In the genomic region with DNA sequence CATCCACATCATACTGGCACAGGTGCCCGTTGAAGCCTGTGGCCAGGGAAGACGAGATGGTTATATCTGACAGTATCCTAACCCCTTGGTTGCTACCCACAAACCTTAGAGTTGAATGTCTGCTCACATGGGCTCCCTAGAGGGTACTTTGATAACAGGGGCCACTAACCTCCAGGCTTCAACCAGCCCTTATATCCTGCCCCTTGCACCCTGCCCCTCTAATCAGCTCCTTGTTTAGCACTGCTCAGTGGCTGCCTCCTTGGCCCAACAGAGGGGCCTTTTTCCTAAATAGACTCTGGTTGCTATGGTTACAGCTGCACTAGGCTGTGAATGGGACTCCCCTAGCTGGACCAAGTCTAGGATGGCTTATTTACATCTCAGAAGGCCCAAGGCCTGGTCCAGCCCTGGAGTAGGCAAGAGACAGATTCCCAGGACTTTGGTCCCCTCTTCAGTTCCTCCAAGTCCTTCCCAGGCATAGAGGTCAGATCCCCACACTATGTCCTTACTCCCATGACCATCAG, we compare ENCODE assay signal across 13 mouse cellular contexts. TPM values are rescaled to one million over a fixed set of nuclear protein-coding genes. Genes with fewer than 3 reads are reported as not detected.
DNase-seq lines count a peak whose midpoint lies in the region; ATAC-seq lines count a peak whose summit lies in the region.
"Had no signal": no experiment of that assay in that cellular context is flagged by ENCODE, and none has a peak within 500 bp of the region (broad histone marks: within the 10 kb centered on the region; RNA-seq: fewer than 3 reads in every experiment).

No protein-coding gene starts in this region.

- peak overlapping the region; percentile 25; the same call in 1 of the 2 replicates for H3K27ac ChIP-seq in heart, embryonic 13.5 days (replicated peaks)
- H3K27ac ChIP-seq in forebrain, embryonic 11.5 days (ENCODE audit: low read depth, low read length) = peak overlapping the region; percentile 27; the same call in 1 of the 2 replicates
- H3K27ac ChIP-seq in hindbrain, embryonic 13.5 days = peak overlapping the region; percentile 86
- peak overlapping the region; percentile 35 for H3K27ac ChIP-seq in midbrain, embryonic 16.5 days (ENCODE audit: low read length)
- no peak overlapping the region for H3K27ac ChIP-seq in kidney, embryonic 16.5 days (ENCODE audit: low read length)
- H3K27ac ChIP-seq: embryonic facial prominence, embryonic 15.5 days; stomach, embryonic 15.5 days had no signal

- DNase-seq in heart, postnatal 25 days (ENCODE audit: low spot score) = no peak
- DNase-seq in forebrain, embryonic 11.5 days (ENCODE audit: low spot score) = no peak
- DNase-seq: cerebellum, postnatal 10 days had no signal

- no peak for ATAC-seq in heart, embryonic 13.5 days (ENCODE audit: extremely low read depth, insufficient number of reproducible peaks, low FRiP score, low TSS enrichment)
- peak; percentile 64 for ATAC-seq in forebrain, embryonic 11.5 days (replicated peaks; ENCODE audit: low FRiP score)
- ATAC-seq in hindbrain, embryonic 13.5 days (ENCODE audit: low FRiP score) = no peak
- peak; percentile 66; the same call in 1 of the 2 replicates for ATAC-seq in midbrain, embryonic 16.5 days
- ATAC-seq in kidney, embryonic 16.5 days (ENCODE audit: low FRiP score, low TSS enrichment) = no peak
- no peak for ATAC-seq in CD4-positive, CD25-positive, alpha-beta regulatory T cell, adult 4 months
- no peak for ATAC-seq in granulocyte monocyte progenitor cell, adult 5-6 weeks (replicated peaks; ENCODE audit: poor library complexity, severe bottlenecking)

- intact Hi-C loops in heart, postnatal 25 days (cut with DNase I) = no loop called here

- no peaks in the 10 kb centered on the region for H3K9me3 ChIP-seq in heart, embryonic 13.5 days
- no peaks in the 10 kb centered on the region for H3K9me3 ChIP-seq in forebrain, embryonic 11.5 days (ENCODE audit: control insufficient read depth, low read length)
- H3K9me3 ChIP-seq in hindbrain, embryonic 13.5 days = no peaks in the 10 kb centered on the region
- no peaks in the 10 kb centered on the region for H3K9me3 ChIP-seq in midbrain, embryonic 16.5 days (replicated peaks; ENCODE audit: control insufficient read depth, low read length, poor library complexity, severe bottlenecking)
- H3K9me3 ChIP-seq in kidney, embryonic 16.5 days (ENCODE audit: low read length) = no peaks in the 10 kb centered on the region
- H3K9me3 ChIP-seq: embryonic facial prominence, embryonic 15.5 days; heart, embryonic 12.5 days; stomach, embryonic 15.5 days had no signal

- H3K4me1 ChIP-seq in heart, embryonic 13.5 days = peaks cover 50% of the 10 kb centered on the region
- H3K4me1 ChIP-seq in forebrain, embryonic 11.5 days (replicated peaks; ENCODE audit: control insufficient read depth, insufficient read depth, low read length) = peaks cover 33% of the 10 kb centered on the region
- H3K4me1 ChIP-seq in hindbrain, embryonic 13.5 days (replicated peaks) = peaks cover 92% of the 10 kb centered on the region
- H3K4me1 ChIP-seq in midbrain, embryonic 16.5 days (ENCODE audit: control insufficient read depth, insufficient read depth, low read length) = peaks cover 17% of the 10 kb centered on the region
- H3K4me1 ChIP-seq in kidney, embryonic 16.5 days (ENCODE audit: insufficient read depth, low read length) = peaks cover 30% of the 10 kb centered on the region

- H3K4me2 ChIP-seq in heart, embryonic 13.5 days = no peak overlapping the region
- no peak overlapping the region for H3K4me2 ChIP-seq in forebrain, embryonic 11.5 days (ENCODE audit: low read depth, low read length, severe bottlenecking)
- H3K4me2 ChIP-seq in hindbrain, embryonic 13.5 days = no peak overlapping the region
- H3K4me2 ChIP-seq in midbrain, embryonic 16.5 days (ENCODE audit: low read length) = no peak overlapping the region
- H3K4me2 ChIP-seq in kidney, embryonic 16.5 days (replicated peaks; ENCODE audit: low read depth, low read length) = no peak overlapping the region
- H3K4me2 ChIP-seq: embryonic facial prominence, embryonic 15.5 days; heart, embryonic 12.5 days; liver, embryonic 11.5 days; stomach, embryonic 15.5 days had no signal

- no peak overlapping the region for H3K9ac ChIP-seq in heart, embryonic 13.5 days
- no peak overlapping the region for H3K9ac ChIP-seq in forebrain, embryonic 11.5 days (ENCODE audit: low read length)
- no peak overlapping the region for H3K9ac ChIP-seq in hindbrain, embryonic 13.5 days
- no peak overlapping the region for H3K9ac ChIP-seq in midbrain, embryonic 16.5 days (ENCODE audit: low read depth, low read length)
- H3K9ac ChIP-seq in kidney, embryonic 16.5 days (replicated peaks; ENCODE audit: low read length) = no peak overlapping the region
- H3K9ac ChIP-seq: embryonic facial prominence, embryonic 15.5 days; heart, embryonic 12.5 days; stomach, embryonic 15.5 days had no signal

- H3K4me3 ChIP-seq in heart, embryonic 13.5 days = no peak overlapping the region
- no peak overlapping the region for H3K4me3 ChIP-seq in forebrain, embryonic 11.5 days (ENCODE audit: low read depth, low read length)
- H3K4me3 ChIP-seq in hindbrain, embryonic 13.5 days = no peak overlapping the region
- H3K4me3 ChIP-seq in midbrain, embryonic 16.5 days (ENCODE audit: low read depth, low read length) = no peak overlapping the region
- H3K4me3 ChIP-seq in kidney, embryonic 16.5 days (ENCODE audit: low read length) = no peak overlapping the region
- H3K4me3 ChIP-seq: embryonic facial prominence, embryonic 15.5 days; heart, embryonic 12.5 days; stomach, embryonic 15.5 days had no signal

- H3K36me3 ChIP-seq in heart, embryonic 13.5 days = peaks cover 77% of the 10 kb centered on the region
- H3K36me3 ChIP-seq in forebrain, embryonic 11.5 days (ENCODE audit: control insufficient read depth, insufficient read depth, low read length) = peaks cover 36% of the 10 kb centered on the region
- peaks cover 42% of the 10 kb centered on the region for H3K36me3 ChIP-seq in hindbrain, embryonic 13.5 days
- no peaks in the 10 kb centered on the region for H3K36me3 ChIP-seq in midbrain, embryonic 16.5 days (ENCODE audit: control insufficient read depth, insufficient read depth, low read length)
- peaks cover 89% of the 10 kb centered on the region for H3K36me3 ChIP-seq in kidney, embryonic 16.5 days (ENCODE audit: insufficient read depth, low read length)

- H3K27me3 ChIP-seq in heart, embryonic 13.5 days (replicated peaks) = no peaks in the 10 kb centered on the region
- H3K27me3 ChIP-seq in forebrain, embryonic 11.5 days (ENCODE audit: control insufficient read depth, insufficient read depth, low read length) = no peaks in the 10 kb centered on the region
- H3K27me3 ChIP-seq in hindbrain, embryonic 13.5 days = no peaks in the 10 kb centered on the region
- no peaks in the 10 kb centered on the region for H3K27me3 ChIP-seq in midbrain, embryonic 16.5 days (ENCODE audit: control insufficient read depth, insufficient read depth, low read depth, low read length)
- H3K27me3 ChIP-seq in kidney, embryonic 16.5 days (ENCODE audit: insufficient read depth, low read length) = no peaks in the 10 kb centered on the region
- H3K27me3 ChIP-seq: embryonic facial prominence, embryonic 15.5 days; heart, embryonic 12.5 days; stomach, embryonic 15.5 days had no signal

- 69% methylated on average over 2 of the region's 2 CpGs for WGBS in heart, embryonic 13.5 days
- WGBS in forebrain, embryonic 11.5 days = 84% methylated on average over 2 of the region's 2 CpGs
- WGBS in hindbrain, embryonic 13.5 days = 76% methylated on average over 2 of the region's 2 CpGs
- WGBS in midbrain, embryonic 16.5 days = 72% methylated on average over 2 of the region's 2 CpGs
- WGBS in kidney, embryonic 16.5 days = 93% methylated on average over 2 of the region's 2 CpGs

RNA-seq across cellular contexts. Expression of a gene that starts 33.7 kb away (rescaled TPM):
- 12.8 and 13.8 TPM in 2 replicates for polyA plus RNA-seq in heart, embryonic 13.5 days (2015; fragmentation: Nextera tagmentation; extraction: Ambion mirVana)
- 10 to 100 TPM; 34.9 to 38.8 TPM for total RNA-seq in heart, postnatal 25 days (2021)
- 39.3 and 40.9 TPM in 2 replicates for polyA plus RNA-seq in forebrain, embryonic 11.5 days (2014; fragmentation: Nextera tagmentation; extraction: Ambion mirVana)
- 18.3 and 18.5 TPM in 2 replicates for polyA plus RNA-seq in hindbrain, embryonic 13.5 days (2015; fragmentation: Nextera tagmentation; extraction: Ambion mirVana)
- polyA plus RNA-seq in midbrain, embryonic 16.5 days (2015; fragmentation: Nextera tagmentation; extraction: Ambion mirVana) = 18.7 and 20.4 TPM in 2 replicates
- polyA plus RNA-seq in kidney, embryonic 16.5 days (2015; fragmentation: Nextera tagmentation; extraction: Ambion mirVana) = 27.6 and 28.6 TPM in 2 replicates
- 10 to 100 TPM; 24.8 to 31.7 TPM for polyA plus RNA-seq in CD4-positive, CD25-positive, alpha-beta regulatory T cell, adult 4 months (2017; shearing (Covaris generic))
- total RNA-seq in granulocyte monocyte progenitor cell, adult 5-6 weeks (2014; fragmentation: Nextera tagmentation) = 42.3 and 47.0 TPM in 2 replicates
- 29.8 and 32.5 TPM in 2 replicates for total RNA-seq in granulocyte monocyte progenitor cell, adult 5-6 weeks (2017)

RNA-seq across cellular contexts. Expression of a gene that starts 37.7 kb away (rescaled TPM):
- polyA plus RNA-seq in heart, embryonic 13.5 days (2015; fragmentation: Nextera tagmentation; extraction: Ambion mirVana) = 11.4 and 12.1 TPM in 2 replicates
- total RNA-seq in heart, postnatal 25 days (2021) = 10 to 100 TPM; 27.5 to 32.3 TPM
- polyA plus RNA-seq in forebrain, embryonic 11.5 days (2014; fragmentation: Nextera tagmentation; extraction: Ambion mirVana) = 68.3 and 70.9 TPM in 2 replicates
- 17.5 and 19.2 TPM in 2 replicates for polyA plus RNA-seq in hindbrain, embryonic 13.5 days (2015; fragmentation: Nextera tagmentation; extraction: Ambion mirVana)
- 10.7 and 11.4 TPM in 2 replicates for polyA plus RNA-seq in midbrain, embryonic 16.5 days (2015; fragmentation: Nextera tagmentation; extraction: Ambion mirVana)
- 23.7 and 27.0 TPM in 2 replicates for polyA plus RNA-seq in kidney, embryonic 16.5 days (2015; fragmentation: Nextera tagmentation; extraction: Ambion mirVana)
- 10 to 100 TPM; 21.9 to 33.0 TPM for polyA plus RNA-seq in CD4-positive, CD25-positive, alpha-beta regulatory T cell, adult 4 months (2017; shearing (Covaris generic))
- 19.2 and 22.6 TPM in 2 replicates for total RNA-seq in granulocyte monocyte progenitor cell, adult 5-6 weeks (2014; fragmentation: Nextera tagmentation)
- total RNA-seq in granulocyte monocyte progenitor cell, adult 5-6 weeks (2017) = 8.1 and 8.5 TPM in 2 replicates

Comparison
In these comparisons a context has a peak if more than half of its experiments do, and no peak if none do; other contexts are left out.
1. ATAC-seq: peak in forebrain, embryonic 11.5 days (single experiment) and midbrain, embryonic 16.5 days (single experiment); none in heart, embryonic 13.5 days (single experiment), hindbrain, embryonic 13.5 days (single experiment), kidney, embryonic 16.5 days (single experiment), CD4-positive, CD25-positive, alpha-beta regulatory T cell, adult 4 months (single experiment) and granulocyte monocyte progenitor cell, adult 5-6 weeks (single experiment).